ENCODE assay signal across 8 mouse cellular contexts in genomic region chr15:100495102-100495501, GRCm38 (mm10). TPM values are rescaled to one million over a fixed set of nuclear protein-coding genes. Genes with fewer than 3 reads are reported as not detected.
DNase-seq lines count a peak whose midpoint lies in the region; ATAC-seq lines count a peak whose summit lies in the region.

Gene Csrnp2 (minus strand): TSS chr15:100495488.

- peaks cover 12% of the 10 kb centered on the region for H3K4me1 ChIP-seq in hindbrain, embryonic 11.5 days (replicated peaks; ENCODE audit: control insufficient read depth, insufficient read depth, low read length)

- H3K9ac ChIP-seq in hindbrain, embryonic 11.5 days (ENCODE audit: low read depth, low read length) = peak within 1 kb of the TSS; percentile 95

- no peaks in the 10 kb centered on the region for H3K36me3 ChIP-seq in hindbrain, embryonic 11.5 days (ENCODE audit: control insufficient read depth, insufficient read depth, low read length)

- ATAC-seq in frontal cortex, adult (ENCODE audit: low TSS enrichment) = peak; percentile 80
- peak; percentile 98 for ATAC-seq in hindbrain, embryonic 11.5 days (ENCODE audit: low FRiP score)

- under 1% methylated on average over 40 of the region's 40 CpGs for WGBS in hindbrain, embryonic 11.5 days

- H3K27ac ChIP-seq in hindbrain, embryonic 11.5 days (ENCODE audit: low read depth, low read length) = peak within 1 kb of the TSS; percentile 96

- H3K9me3 ChIP-seq in hindbrain, embryonic 11.5 days (ENCODE audit: control insufficient read depth, low read length) = no peaks in the 10 kb centered on the region

- H3K4me3 ChIP-seq in hindbrain, embryonic 11.5 days (ENCODE audit: low read depth, low read length) = peak within 1 kb of the TSS; percentile 76

- DNase-seq in MEL-GATA-1-ER (ENCODE audit: extremely low read depth, low read depth) = peak; percentile 72
- DNase-seq in cerebellum, adult 8-10 months = peak; percentile 94
- DNase-seq in hindbrain, embryonic 11.5 days (ENCODE audit: low spot score) = peak; percentile 96
- DNase-seq in layer of hippocampus, postnatal 10 days (ENCODE audit: low spot score in 2 of 2) = peak; percentile 94 to 97
- DNase-seq in lung, postnatal 10 days = peak; percentile 95
- DNase-seq in ovary, postnatal 36 days (ENCODE audit: low spot score) = peak; percentile 94
- DNase-seq in thymus, postnatal 25 days = peak; percentile 90

- peak within 1 kb of the TSS; percentile 89 for H3K4me2 ChIP-seq in hindbrain, embryonic 11.5 days (replicated peaks; ENCODE audit: low read depth, low read length)

- H3K27me3 ChIP-seq in hindbrain, embryonic 11.5 days (ENCODE audit: control insufficient read depth, insufficient read depth, low read length) = no peaks in the 10 kb centered on the region

RNA-seq across cellular contexts. Expression of gene Csrnp2, which starts in this region (rescaled TPM):
- polyA plus RNA-seq in hindbrain, embryonic 11.5 days (2014; fragmentation: Nextera tagmentation; extraction: Ambion mirVana) = 21.8 and 26.1 TPM in 2 replicates
- 10 to 100 TPM; 34.5 to 34.7 TPM for total RNA-seq in layer of hippocampus, postnatal 10 days (2021)

Comparison
In these comparisons a context has a peak if more than half of its experiments do, and no peak if none do; other contexts are left out.
1. Peak in every context shown above with its lines: DNase-seq, ATAC-seq, H3K4me3 ChIP-seq and H3K27ac ChIP-seq.